Mouse (Mus musculus) urinary bladder, postnatal 4 days (tissue): Measurements from ENCODE around the gene Vps26c.

ENCODE experiments used
- DNase-seq, 2 experiments: peaks; one replicate each; pipeline ENCODE4 v3.0.0; 2021 to 2022; ENCODE audit warnings: low spot score in 2 of 2

Vps26c gene

GRCm38 (mm10) chr16:94526344-94527151, at the start of gene Vps26c:
Gene Vps26c (minus strand): TSS chr16:94526830.
- DNase-seq = peak; percentile 96 to 97

DNA sequence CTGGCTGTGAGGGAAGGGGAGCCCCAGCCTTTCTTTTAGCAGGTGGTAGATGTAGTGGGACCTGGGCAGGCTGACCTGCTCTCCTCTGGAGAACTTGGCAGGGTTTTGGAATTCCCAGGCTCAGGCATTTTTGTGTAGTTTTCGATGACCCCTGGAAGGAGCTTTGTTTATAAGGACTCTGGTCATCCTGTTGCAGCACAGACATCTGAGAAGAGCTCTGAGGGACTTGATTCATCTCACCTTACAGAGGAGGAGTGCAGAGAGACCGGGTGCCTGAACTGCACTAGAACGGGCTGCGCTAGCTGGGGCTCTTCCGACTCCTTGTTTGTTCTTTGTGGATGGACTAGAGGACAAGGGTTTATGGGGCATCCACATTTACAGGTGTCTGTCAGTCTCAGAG, 49.1 kb upstream of the Vps26c start:
- no peak for DNase-seq

- no peak for DNase-seq
These were observed 48.1 kb upstream of the Vps26c start for GRCm38 (mm10) chr16:94574718-94575094.

GRCm38 (mm10) chr16:94574025-94574717, 47.5 kb upstream of the Vps26c start:
- DNase-seq = no peak

GRCm38 (mm10) chr16:94572422-94572821, 45.8 kb upstream of the Vps26c start:
- no peak for DNase-seq

- DNase-seq = no peak
These were observed 44.7 kb upstream of the Vps26c start for GRCm38 (mm10) chr16:94571111-94571993.

DNA sequence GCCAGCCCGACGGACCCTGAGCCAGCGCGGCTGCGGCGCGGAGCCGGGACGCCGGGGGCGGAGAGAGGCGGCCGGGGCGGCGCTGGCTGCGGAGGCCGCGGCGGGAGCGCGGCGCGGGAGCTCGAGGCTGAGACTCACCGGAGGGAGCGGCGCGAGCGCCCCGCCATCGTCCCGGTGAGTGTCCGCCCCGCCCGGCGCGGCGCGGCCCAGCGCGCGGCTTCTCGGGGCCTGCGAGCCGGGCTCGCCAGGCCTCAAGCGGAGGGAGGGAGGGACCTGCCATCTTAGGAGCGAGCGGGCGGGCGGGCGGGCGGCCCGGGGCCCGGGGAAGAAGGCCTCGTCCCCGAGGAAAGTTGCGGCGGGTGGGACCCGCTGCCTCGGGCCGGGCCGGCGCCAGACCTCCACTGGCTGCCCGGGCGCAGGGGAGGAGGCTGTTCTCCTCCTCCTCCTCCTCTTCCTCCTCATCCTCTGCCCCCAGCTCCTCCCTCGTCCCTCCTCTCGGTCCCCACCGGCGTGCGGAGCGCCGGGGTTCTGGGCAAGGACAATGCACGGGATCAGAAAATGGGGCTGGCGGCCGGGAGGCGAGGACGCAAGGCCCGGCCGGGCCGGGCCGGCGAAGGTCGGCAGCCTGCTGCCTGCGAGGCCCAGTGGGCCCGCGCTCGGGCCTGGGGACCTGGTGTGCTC, 43.9 kb upstream of the Vps26c start:
- peak in 1 of 2 experiments; percentile 56 for DNase-seq

GRCm38 (mm10) chr16:94569229-94570176, 42.9 kb upstream of the Vps26c start, which contains the start of gene Dyrk1a:
Gene Dyrk1a (plus strand): TSS chr16:94570010.
- DNase-seq = peak; percentile 98 to 99

DNA sequence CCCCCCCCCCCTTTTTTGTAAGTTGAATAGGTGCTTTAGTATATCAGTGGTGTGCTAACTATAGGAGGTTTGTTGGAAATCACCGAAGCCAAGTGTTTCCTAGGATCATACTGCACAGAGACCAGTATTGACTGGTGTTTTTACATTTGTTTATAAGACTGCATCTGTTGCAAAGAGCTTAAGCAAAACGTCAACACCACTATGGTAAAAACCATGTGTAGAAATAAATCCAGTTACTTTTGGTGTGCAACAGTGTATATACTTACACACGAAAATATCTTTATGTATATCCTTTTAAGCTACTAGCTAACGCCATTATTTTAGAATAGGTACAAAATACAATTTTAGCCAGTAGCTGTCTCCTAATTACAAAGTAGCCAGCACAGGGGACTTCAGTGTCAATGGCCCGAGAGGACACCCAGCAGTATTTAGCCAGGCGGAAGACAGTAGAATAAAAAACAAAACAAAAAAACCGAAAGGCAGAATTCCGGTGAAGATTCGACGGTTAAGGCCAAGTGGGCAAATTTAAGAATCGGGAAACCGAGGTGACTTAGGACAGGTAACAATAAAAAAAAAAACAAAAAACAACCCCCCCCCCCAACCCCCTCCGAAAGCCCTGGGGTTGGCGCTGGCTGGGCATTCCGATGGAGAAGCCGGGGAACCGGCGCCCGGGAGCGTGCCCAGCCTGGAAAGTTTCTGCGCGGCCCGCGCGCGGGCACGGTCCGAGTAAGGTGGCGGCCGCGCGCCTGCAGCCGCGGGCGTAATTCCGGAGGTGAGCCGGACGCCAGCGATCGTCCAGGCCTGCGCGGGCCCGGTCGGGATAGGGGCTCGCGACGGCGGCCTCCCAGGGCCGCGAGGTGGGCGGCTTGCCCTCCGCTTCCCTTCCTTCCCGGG, 42.0 kb upstream of the Vps26c start:
- no peak for DNase-seq

GRCm38 (mm10) chr16:94567751-94568150, 41.1 kb upstream of the Vps26c start:
- no peak for DNase-seq

GRCm38 (mm10) chr16:94566834-94567585, 40.4 kb upstream of the Vps26c start:
- DNase-seq = no peak

- DNase-seq = no peak
These were observed 39.5 kb upstream of the Vps26c start for GRCm38 (mm10) chr16:94566124-94566523.

DNA sequence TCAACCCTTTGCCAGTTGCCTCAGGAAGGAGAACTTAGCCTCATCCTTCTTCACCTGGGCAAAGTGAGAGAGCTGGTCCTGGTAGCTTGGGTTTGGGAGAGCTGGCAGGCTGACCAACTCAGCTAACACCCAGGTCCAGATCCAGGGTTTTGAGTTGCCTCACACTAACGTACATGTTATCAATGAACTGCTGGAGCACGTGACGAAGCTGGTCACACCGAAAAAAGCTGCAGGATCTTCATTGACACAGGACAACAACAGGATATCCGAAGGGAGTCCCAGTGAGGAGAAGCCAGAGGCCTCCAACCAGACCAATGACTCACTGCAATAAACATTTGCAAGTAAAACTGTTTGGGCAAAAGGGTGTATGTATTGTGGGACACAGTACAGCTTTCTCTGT, 34.0 kb upstream of the Vps26c start:
- DNase-seq = no peak

DNA sequence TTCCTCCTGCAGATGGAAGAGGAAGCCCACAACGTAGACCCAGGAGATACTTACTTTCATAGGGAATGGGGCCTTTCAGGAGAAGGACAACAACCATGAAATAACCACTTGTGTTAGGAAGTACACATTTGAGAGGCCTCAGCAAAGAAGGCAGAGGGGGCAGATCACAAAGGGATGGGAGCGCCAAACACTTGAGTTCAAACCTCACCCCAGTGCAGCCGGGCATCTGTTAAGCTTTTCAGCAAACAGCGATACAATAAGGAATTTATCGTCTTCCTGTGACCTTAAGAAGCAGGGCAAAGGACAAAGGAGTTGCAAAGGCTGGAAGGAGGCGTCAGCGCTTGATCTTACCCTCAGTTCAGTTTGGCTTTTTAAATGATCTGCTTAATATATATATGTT, 33.2 kb upstream of the Vps26c start:
- DNase-seq = no peak

DNA sequence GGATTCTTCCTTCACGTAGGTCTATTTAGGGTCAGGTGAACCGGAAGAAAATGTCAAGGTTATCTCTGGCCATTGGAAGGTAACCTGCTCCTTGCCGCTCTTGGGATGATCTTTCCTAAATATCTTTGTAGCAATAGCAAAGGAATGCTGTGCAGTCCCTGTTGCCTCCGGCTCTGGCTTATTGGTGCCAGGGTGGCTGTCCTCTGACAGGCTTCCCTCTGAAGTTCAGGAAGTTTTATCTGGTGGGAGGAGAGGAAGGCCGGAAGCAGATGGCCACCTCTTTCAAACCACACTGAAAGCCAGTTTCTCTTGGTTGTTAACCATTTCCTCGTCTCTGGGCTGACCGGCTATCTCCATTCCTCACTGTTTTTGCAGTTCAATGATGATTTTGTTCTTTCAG, 32.7 kb upstream of the Vps26c start:
- no peak for DNase-seq

GRCm38 (mm10) chr16:94556228-94556627, 29.6 kb upstream of the Vps26c start:
- DNase-seq = no peak

DNA sequence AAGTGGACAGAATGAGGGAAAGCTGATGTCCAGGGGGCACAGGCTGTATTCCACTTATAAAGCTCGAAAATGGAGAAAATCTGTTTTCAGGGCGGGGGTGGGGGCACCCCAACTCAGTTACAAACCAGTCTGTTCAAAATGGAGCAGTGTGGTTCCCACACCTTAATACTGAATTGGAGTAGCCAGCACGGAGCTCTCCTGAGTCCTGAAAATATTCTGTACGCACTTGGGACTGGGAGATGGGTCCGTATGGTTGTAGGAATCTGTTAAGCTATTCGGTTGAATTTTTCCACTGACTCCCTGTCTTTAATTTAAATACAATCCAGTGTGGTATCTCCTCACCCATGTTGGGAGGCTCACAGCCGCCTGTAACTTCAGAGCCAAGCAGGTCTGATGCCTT, 28.7 kb upstream of the Vps26c start:
- no peak for DNase-seq

DNA sequence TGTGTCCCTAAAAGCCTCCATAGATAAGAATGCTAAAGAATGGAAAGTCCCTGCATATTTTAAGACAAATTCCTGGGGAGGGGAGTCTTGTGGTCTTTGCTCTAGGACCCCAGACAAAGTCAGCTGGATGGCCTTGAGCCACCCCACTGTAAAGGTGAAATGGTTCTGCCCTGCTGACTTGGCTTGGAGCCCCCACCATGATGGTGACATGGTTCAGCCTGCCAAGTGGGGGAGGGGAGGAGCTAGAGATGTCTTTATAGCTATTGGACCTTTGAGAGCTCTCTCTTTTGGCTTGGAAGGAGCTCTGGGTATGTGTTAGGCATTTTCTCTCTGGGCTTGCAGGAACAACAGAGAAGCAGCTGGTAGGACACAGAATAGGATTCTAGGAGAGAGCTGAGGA, 25.3 kb upstream of the Vps26c start:
- no peak for DNase-seq

DNA sequence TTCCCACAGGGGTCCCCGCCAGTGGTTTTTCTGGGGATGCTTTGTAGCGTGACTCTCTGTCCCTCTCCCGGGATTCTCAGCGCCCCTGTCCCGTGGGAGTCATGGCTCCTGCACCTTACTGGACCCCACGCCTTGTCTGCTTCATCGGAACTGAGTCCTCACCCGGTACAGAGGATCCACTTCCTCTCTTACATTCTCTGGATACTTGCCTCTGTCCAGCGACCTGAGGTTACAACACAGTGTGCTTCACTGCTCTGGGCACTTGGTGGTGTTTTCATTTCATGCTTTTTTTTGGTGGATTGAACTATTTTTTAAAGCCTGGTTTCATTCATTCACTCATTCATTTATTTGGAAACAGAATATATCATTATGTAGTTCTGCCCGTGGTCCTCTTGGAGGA, 23.2 kb upstream of the Vps26c start:
- DNase-seq = no peak
